Mouse (Mus musculus) adipocyte (in vitro differentiated cells): Measurements from ENCODE around the gene Syce1.
"Not testable (repeated sequence)": the region's sequence is repeated elsewhere in the genome, so short reads cannot be mapped to it uniquely, and the experiment has no call there.

ENCODE experiments used
- DNase-seq: peaks from one replicate; pipeline ENCODE4 v3.0.0-alpha.2; 2016; ENCODE audit warnings: low spot score

Gene Syce1

GRCm38 (mm10) chr7:140765888-140766739, 21.5 kb downstream of the Syce1 start:
- DNase-seq, result peak; percentile 8

DNA sequence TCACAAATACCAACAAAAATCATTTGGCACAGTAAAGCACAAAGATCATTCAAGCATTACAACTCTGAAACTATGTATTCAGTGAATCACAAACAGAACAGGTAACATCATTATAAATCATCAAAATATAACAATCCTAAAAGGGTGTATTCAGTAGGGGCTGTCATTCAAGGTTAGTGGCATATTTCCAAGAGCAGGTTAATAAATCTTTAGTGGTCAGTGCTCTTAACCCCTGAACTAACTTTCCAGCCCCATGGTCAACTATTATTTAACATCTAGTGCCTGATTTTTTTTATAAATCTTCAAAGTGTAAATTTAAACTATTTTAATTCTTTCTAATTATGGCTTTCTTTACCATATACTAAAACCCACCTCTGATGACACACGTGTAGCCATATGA, 22.3 kb downstream of the Syce1 start:
- not testable (repeated sequence) for DNase-seq

DNA sequence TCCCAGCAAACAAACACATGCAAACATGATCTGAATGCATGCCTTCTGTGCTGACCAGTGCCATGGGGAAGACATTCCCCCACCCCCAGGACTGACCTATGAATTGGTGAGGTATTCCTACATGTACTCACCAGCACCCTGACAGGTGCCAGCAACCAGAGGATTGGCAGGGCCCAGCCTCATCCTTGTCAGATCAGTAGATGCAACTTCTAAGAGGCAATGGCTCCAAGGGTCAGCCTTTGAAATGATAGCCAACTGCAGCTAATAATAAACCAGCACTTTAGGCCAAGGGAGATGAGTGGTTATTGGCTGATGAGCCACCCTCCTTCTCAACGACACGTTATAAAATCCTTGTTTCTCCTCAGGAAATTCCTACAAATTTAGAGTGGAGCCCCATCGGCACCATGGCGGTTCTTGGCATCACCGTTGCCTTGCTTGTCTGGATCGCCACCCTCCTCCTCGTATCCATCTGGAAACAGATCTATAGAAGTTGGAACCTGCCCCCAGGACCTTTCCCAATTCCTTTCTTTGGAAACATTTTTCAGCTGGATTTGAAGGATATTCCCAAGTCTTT, 24.1 kb downstream of the Syce1 start, which contains the start of gene Cyp2e1:
TSS of gene Cyp2e1 (plus strand) at position 293 of the 574 bp plus-strand sequence.
- DNase-seq, result no peak

GRCm38 (mm10) chr7:140760647-140761046, 27.0 kb downstream of the Syce1 start:
- DNase-seq, result no peak

GRCm38 (mm10) chr7:140756151-140756854, 31.3 kb downstream of the Syce1 start:
- DNase-seq, result peak; percentile 4

DNA sequence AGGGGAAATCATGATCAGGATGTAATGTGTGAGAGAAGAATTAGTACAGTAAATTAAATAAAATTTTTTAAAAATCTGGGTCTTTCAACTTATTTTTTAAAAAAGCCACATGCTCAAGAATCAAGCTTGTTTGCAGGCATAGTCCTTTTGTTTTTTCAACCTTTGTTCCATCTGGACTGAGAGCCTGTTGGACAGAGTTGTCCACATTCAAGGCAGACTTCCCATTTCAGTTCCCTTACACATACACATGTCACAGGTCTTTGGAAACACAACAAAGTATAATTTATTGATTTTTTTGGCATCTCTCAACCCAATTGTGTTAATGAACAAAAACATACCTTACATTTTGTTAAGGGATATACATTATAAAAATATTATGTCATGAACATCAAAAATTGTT, 33.1 kb downstream of the Syce1 start:
- peak; percentile 60 for DNase-seq

DNA sequence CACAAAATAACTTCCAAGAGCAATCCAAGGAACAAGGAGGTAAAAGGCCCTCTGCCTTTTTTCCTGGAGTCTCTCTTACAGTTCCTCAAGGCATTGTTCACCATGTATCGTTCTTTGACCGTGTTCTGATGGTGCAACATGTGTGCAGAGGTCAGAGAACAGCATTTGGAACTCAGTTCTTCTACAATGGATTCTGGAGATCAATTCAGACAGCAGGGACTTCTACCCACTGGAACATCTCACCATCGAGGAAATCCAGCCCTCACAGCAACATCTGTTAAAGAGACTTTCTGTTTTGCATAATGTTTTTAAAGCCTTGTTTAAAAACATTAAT, 38.9 kb downstream of the Syce1 start:
- no peak for DNase-seq

GRCm38 (mm10) chr7:140748116-140748826, 39.4 kb downstream of the Syce1 start:
- peak; percentile 19 for DNase-seq

DNA sequence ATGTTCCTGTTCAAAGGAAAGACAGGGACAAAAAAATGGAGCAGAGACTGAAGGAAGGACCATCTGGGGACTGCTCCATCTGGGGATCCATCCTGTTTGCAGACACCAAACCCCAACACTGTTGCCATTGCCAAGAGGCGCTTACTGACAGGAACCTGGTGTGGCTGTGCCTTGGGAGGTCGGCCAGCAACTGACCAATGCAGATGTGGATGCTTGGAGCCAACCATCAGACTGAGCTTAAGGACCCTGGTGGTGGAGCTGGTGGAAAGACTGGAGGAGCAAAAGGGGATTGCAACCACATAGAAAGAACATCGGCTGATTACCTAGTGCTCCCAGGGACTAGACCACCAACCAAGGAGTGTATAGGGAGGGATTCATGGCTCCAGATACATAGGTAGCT, 40.2 kb downstream of the Syce1 start:
- DNase-seq, result no peak

DNA sequence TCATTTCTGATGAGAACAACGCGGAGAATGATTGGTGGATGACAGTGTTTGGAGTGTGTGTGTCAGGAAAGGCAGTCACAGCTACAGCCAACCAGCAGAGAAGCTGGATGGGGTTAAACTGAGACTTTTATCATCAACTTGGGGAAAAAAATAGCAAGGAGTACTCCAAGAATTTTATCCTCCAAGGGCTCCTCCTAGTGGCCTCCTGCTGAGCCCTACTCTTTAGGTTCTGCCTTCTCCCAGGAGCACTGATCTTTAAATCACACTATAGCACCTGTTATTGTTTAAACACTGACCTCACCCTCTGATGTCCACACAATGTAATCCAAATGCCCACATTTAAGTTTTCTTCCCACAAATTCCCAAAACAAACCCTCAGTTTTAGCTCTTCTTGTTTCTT, 54.5 kb downstream of the Syce1 start:
- no peak for DNase-seq
